Mouse (Mus musculus) kidney, adult 9 months (tissue): ENCODE results near the gene Rps6ka2.

ENCODE experiments used
- DNase-seq: peaks from one replicate; pipeline ENCODE4 v3.0.0; 2022

Rps6ka2 gene

DNA sequence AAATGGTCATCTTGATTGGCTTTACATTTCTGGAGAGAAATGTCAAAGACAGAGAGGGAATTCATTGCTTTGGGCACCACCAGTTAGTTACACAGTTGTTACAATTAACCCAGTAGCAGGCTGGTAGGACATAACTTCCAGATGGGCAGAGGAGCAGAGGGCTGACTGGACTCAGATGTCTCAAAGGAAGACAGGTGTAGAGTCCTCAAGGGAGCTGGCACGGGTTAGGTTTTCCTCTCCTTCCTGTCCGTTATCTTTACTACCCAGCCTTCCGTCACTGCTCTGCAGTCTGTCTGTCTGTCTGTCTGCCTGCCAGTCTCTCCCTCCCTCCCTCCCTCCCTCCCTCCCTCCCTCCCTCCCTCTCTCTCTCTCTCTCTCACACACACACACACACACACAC lies 52.3 kb downstream of the Rps6ka2 start:
- no peak for DNase-seq

DNA sequence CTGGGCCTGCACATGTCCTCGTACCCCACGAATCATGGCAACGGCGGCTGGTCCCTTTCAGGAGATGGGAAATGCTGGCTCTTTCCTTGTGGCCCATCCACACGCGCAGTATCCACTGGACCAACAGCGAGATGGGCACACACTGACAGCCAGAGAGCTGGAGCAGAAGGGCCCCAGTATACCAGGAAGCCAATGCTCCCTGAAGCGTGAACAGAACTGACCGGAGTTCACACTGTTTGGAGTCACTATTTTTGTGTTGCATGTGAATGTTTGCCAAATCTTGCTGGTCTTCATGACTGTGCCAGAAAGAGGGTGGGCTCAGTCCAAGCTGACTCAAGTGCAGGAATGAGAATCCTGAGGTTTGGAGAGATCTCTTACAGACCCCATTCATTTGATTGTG lies 58.6 kb downstream of the Rps6ka2 start:
- DNase-seq = peak; percentile 65

DNA sequence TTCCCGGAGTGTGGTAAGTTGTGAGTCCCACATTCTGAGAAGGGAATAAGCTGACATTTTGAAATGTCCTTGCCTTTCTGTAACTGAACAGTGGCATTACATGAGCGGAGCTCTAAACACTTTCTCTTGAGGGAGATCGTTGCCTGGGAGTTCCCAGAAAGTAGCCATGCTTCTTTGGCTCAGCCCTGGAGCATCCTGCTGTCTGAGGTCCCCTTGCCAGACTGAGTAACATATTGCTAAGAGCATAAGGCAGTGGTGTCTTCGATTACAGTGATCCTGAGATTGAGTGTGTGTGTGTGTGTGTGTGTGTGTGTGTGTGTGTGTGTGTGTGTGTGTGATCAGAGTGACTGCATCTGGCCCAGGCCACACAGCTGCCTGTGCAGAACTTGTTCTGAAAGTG lies 61.4 kb downstream of the Rps6ka2 start:
- DNase-seq = no peak

DNA sequence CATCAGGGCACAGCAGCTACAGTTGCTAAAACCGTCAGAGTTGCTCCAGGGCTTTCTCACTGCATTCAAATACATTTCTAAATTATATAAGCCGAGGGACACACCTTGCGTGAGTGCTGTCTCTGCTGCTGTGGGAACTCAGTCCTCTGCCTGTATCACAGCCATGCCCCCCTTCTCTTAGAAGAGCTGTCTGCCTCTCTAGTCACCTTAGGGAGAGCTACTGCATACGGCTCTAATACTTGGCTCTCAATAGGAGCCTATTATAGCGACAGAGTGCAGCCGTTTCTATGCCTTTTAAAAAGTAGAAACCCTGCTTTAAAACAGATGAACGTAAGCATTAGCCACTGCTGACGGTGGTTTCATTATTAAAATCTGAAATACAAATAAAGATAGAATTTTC lies 61.9 kb downstream of the Rps6ka2 start:
- no peak for DNase-seq

DNA sequence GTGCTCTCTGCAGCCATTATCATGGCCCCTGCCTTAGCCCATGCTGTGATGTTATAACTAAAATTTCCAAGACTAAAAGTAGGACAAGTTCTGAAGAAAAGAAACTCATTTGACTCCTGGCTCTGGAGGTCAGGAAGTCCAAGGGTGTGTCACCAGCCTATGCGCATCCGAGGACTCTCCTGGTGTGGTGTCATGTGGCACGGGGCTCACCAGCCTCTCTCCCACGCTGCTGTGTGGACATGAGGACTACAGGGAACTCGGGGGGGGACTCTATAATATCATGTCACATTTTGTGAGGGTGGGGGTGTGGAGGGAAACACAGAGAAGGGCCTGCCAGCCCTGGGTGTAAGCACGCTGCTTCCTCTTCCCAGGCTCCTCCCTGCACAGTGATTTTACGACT lies 62.5 kb downstream of the Rps6ka2 start:
- no peak for DNase-seq

DNA sequence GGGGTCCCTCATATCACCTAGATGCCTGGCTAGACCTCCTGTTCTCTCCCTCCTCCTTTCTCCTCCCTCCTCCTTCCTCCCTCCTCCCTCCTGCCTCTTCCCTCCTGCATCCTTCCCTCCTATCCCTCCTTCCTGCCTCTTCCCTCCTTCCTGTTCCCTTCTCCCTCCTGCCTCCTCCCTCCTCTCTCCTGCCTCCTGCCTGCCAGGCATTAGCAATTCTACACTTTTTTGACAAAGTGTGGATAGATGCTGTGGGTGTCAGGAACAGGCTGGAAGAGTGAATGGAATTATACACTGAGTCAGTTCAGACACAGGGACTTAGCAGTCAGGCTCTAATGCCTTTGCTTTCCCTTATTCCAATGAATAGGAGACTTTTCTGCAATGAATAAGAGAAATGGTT lies 63.3 kb downstream of the Rps6ka2 start:
- DNase-seq = no peak

DNA sequence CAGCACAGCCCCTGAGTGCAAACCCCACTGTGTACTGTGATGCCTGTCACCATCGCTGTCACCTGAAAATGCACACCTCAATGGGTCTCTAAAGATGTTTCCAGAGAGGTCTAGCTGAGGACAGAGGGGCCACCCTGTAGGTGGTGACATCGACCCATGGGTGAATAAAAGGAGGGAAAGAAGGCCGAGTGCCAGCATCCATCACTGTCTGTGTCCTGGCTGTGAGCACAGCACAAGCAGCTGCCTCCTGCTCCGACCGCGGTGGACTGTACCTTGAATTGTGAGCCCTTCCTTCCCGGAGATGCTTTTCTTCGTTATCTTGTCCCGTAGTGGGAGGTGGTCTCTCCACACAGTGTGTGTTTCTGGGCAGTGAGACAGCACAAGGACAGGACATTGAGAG lies 67.8 kb downstream of the Rps6ka2 start:
- no peak for DNase-seq

DNA sequence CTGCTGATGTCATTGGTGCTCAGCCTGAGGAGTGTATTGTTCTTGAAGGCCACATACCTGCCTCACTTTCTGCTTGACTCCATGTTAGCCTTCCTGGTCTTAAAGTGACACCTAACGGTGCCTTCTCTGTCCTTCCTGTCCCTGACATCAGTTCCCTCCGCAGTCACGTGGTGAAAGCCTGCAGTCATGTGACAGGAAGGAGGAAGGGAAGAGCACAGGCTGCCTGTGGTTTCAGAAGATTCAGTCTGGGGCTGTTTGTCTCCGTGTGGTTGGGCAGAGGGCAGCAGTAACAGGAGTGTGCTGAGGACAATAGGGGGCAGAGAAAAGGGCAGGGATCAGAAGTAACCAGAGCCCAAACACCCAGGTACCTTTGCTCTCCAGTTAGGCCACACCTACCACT lies 68.9 kb downstream of the Rps6ka2 start:
- peak; percentile 10 for DNase-seq

DNA sequence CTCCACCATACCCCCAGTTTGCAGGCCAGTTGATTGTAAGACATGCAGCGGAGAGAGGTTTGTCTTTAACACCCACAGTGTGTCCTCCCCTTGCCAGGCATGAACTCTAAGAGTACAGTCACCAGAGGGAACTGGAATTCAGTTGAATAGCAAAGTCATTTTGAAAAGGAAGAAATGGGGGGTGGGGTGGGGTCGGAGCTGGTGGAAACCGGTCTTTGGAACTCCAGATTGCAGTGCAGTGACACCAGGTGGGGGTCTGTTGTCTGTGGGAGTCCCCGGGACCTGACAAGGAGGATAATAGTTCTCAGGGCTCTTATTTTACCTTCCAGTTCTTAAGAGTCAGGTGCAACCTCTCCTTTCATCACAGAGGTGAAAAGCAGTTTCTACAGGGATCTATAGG lies 70.6 kb downstream of the Rps6ka2 start:
- no peak for DNase-seq

DNA sequence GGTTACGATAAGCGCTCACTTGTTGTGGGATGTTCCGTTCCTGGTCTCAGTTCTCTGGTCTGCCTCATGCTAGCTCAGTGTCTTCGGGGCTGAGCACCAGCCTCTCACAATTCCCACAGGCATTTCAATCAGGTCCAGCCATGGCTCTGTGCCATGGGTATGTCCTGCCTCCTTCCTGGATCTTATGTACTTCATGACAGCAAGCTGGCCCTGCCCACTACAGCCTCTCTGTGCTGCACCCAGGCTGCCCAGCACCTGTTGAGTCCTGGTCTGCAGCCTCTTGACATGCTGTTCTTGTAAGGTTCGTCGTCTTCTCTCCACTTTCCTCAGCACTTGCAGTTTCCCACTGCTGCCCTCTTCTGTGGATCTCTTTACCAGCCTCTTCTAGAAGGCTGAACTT lies 75.2 kb downstream of the Rps6ka2 start:
- DNase-seq = peak; percentile 19

DNA sequence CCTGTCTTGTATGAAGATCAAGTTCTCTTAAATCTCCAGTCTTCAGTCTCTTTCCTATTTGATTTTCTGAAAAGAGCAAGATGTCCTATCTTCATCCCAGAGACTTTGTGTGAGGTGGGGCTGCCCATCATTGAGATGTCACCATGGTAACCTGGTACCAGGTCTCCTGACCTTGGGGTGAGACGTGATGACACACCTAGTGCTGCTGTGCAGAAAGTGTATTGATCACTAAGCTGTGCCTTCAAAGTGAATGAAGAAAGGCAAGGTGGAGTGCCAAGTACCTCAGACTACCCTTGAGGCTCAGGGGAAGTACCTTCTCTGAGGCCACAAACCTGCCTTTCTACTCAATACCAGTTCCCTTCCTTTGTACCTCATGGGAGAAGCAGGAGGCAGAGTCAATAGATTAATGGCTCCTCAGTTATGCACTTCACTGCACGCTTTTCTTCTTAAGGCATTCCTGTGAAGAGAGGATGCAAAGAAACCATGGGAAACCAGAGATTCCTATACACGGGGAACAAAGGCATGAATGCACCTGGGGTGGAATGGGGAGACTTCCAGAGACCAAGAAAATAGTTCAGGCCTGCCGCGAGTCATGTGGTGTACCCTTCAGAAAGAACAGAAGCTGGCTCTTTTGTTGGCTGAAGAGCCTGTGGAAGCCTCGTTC lies 77.1 kb downstream of the Rps6ka2 start:
- DNase-seq = no peak

DNA sequence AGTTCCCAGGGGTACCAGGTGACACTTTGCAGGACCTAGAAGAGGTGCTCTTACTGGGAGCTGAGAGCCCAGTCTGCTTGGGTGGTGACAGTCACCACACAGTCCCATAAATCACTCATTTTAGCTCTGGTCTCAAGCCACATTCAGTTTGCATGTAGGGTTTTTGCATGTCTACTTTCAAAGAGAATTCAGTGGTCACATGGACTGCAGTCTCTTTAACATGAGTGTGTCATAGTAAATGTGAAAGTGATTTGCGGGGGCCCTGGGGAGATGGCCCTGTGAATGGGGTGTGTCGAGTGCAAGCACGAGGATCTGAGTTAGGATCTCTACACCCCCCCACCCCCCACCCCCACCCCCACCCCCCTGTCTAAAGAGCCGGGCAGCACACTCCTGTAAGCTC lies 80.5 kb downstream of the Rps6ka2 start:
- DNase-seq = no peak

DNA sequence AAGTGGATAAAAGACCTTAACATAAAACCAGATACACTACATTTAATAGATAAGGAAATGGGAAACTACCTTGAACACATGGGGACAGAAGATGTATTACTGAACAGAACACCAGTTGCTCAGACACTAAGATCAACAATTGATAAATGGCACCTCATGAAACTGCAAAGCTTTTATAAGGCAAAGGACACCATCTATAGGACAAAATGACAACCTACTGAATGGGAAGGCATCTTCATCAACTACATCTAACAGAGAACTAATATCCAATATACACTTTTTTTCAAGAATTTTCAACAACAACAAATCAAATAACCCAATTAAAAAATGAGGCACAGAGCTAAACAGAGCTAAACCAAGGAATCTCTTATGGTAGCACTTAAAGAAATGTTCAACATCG lies 87.3 kb downstream of the Rps6ka2 start:
- DNase-seq = no peak

DNA sequence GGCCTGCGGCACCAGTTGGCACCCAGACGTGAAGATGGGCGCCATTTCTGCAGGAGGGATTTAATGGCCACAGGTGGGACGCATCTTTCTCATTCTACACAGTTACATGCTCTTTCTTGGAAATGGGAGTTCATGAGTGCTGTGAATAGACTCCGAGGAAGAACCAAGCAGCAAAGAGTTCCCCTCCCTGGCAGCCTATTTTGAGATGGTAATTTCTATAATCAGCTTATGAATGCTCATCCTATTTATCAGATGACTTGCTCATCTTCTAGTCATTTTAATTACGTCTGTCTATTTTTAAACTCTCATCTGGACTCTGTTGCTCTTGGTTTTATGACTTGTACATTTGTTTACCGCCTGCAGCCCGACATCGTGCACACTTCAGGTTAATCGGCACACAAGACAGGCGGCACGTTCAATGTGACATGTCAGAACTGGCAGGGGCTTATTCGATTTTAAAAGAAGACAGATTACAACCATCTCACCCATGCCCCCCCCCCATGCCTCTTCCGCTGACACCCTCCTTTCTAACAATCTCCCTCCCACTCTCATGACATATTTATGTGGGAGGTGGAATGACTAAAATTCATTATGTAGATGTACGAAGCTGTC lies 88.9 kb downstream of the Rps6ka2 start:
- DNase-seq = no peak

DNA sequence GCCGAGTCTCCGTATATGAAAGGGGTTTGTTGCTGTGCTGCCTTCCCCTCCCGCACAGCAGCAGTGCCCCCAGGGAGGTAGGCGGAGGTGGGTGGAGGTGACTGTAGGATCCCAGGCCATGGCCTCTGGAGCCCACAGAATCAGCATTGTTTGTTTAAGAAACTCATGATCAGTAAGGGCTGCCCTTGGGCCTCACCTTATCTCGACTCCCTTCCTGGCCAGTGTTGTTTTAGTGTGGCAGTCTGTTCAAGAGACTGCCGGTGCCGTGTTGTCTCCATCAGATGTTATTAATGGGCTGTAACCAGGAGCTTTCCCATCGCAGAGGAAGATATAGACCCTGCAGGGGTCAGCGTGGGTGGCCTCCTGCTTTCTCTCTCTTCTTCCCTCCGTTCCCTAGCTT lies 90.4 kb downstream of the Rps6ka2 start:
- DNase-seq = no peak

DNA sequence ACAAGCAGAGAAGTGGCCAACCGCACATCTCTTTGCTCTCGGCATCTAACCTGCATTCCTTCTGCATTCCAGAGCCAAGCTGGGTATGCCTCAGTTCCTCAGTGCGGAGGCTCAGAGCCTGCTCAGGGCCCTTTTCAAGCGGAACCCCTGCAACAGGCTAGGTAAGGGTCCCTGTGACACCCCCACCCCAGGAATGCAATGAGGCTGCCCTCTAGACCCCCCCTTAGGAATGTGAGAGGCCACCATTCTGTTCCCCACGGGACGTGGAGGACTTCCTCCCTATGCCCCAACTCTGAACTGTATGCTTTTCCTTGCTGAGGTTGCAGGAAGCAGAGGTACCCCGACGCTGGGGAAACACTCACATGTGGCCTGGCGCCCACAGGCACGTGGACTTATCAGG lies 92.1 kb downstream of the Rps6ka2 start:
- DNase-seq = no peak

DNA sequence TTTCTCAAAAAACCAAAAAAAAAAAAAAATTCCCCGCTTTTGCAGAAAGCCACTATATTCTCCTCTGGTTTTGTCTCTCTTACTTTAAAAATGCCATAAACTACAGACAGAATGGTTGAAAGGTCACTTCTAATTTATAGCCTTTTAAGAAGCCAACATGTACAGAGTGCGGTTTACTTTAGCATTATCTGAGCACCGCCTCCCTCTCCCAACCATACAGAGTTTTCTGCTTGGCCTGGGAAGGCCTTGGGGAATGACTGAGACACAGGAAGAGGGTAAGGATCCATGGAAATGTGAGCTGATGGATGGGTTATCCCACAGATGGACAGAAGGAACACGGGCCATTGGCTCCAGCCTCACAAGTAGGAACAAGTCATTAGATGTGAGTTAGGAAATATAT lies 92.7 kb downstream of the Rps6ka2 start:
- no peak for DNase-seq

DNA sequence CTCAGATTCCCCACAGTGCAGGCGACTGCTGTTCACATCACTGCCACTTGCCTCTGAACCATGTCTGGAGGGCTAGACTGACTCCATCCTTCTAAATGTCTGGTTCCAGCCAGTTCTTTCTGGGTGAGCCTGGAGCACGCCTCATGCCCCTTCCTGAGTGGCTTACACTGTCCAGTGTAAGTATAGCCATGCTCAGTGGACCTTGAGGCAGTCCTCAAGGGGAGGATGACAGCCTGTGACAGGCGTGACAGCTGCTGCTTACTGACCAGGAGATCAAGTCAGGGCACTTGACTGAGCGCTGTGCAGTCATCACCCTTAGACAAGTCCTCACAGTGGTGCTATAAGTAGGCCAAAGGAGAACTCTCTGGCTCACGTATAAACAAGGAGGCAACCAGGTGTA lies 94.7 kb downstream of the Rps6ka2 start:
- DNase-seq = no peak

DNA sequence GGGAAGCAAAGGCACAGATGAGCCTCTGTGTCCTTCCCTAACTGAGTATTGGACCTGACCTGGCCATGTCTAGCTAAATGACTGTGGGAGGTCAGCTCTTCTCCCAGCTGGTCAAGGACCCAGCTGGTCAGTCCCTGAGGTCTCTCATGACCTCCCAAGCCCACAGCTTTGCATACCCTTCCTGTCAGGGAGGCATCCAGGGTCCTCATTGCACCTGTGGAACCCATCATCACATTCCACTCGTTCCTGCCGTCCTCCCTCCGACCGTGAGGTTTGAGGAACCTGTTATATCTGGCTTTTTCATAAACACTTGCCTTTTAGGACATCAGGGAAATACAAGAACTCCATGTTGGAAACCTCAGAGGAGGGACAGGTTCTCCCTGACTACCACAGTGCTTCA lies 95.4 kb downstream of the Rps6ka2 start:
- no peak for DNase-seq

DNA sequence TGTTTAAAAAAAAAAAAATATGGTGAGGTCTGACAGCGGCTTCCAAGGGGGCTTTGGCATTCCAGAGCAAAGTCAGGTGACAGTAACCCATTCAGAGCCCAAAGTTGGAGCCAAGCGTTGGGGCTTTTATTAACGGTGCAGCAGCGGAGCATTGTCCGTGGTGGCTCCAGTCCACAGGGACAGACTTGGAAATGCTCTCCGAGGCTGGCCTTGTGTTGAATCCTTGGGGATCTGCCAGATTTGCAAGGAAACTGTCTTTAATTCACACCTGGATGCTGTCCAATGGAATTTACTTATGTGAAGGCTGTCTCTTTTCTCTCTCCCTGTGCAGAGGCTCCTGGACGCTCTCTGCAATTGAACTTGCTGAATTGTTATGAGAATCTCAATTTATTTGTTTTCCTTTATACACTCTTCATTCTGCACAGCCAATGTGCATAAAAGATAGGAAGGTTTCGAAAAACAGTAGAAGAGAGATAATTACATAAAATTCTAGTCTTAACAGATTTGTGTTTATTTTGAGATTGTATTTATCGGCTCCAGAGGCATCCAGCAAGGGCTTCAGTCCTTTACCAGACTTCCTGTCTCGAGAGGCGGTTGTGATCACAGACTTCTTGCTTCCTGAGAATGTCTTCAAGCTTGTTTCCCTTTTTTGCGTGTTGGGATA lies 95.9 kb downstream of the Rps6ka2 start:
- DNase-seq = no peak

DNA sequence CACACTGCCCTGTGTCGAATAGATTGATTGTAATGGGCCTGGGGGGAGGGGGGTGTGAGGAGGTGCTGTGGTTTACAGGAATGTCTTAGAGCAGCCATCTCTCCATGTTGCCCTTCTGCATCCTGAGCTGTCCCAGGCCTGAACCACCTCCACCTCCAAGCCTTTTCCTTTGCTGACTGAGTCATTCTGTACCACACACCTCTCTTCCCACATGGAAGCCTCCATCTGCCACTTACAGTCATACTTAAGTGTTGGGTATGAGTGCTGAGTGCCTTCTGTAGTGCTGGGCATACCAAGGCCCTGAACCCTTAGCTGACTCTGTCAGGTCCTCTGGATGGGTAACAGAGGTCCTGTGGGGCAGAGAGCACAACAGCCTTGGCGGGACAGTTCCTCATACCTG lies 97.9 kb downstream of the Rps6ka2 start:
- DNase-seq = no peak

DNA sequence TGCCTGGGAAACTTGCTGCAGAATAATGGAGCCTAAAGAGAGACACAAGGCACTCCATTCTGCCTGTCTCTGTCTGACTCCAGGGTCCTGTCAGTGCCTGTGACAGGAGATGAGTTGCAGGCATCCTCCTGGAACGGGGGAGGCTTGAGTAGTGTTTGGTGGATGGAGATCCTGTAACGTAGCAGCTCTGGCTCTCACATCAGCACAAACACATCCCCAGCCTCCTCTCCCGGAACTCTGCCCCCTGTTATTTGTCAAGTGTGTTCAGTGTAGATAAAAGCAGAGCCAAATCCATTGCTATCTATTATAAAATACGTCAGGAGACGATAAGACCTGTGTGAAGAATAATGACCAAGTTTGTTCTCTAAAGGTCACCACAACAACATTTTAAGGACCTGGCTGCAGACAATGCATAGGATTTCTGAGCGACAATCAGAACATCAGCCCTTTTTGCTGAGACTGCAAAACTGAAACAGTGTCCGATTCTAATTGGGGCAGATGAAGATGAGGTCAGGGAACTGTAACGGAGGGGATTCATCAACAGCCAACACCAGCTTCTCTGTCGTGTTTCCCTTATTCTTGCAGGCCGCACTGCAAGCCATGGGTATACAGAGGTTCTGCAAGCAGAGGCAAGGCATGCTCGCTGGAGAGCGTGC lies 99.4 kb downstream of the Rps6ka2 start:
- peak; percentile 14 for DNase-seq

DNA sequence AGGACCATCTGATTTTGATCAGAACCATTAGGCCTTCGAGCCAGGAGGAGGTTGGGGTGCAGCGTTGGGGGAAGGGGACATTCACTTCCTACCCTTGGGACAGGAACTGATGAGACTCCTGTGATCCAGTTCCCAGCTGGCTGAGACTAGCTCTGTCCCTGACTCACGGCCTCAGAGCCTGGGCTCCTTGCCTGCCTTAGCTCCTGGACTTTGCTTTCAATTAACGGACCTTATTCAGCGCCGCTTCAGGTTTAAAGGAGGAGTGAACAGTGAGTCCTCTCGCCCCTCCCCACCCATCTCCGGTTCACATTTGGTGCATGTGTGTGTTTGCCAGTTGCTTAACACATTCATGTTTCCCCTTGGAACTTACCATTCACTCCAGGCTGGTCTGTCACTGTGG lies 100.6 kb downstream of the Rps6ka2 start:
- DNase-seq = peak; percentile 81

DNA sequence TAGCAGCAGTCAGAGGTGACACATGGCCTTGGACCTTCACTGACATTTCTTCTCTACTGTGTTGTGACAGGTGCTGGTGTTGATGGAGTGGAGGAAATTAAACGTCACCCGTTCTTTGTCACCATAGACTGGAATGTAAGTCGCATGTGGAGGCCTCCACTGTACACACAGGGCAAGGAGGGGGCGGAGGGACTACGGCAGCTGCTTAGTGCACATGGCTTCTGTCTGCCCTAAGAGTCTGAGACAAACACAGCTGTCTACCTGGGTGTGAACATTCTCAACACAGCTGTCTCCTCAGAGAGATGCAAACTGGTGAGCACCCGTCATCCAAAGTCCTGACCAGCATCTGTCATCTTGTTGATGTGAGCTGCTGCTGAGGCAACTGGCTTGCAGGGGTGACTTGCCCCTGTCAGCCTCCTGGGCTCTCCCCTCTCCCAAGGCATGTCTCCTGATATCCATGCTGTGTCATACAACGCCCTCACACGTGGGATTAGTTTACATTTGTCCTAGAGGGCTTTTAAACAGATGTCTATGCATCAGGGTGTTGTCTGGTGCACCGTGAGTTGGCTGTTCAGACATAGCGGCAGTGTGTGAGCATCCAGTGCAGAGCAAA lies 101.7 kb downstream of the Rps6ka2 start:
- no peak for DNase-seq
